Mouse (Mus musculus) limb, embryonic 11.5 days (tissue): ENCODE data around the gene Snx20. TPM values are rescaled to one million over a fixed set of nuclear protein-coding genes. Genes with fewer than 3 reads are reported as not detected.

ENCODE experiments used
- ATAC-seq: fragments of 200-750 bp; cut with Nextera tagmentation; 2 replicates; pipeline ENCODE4 v1.8.0; 2017; ENCODE audit warnings: low read depth; ENCODE audit not compliant: insufficient number of reproducible peaks, low FRiP score, low TSS enrichment
- DNase-seq: peaks from one replicate; pipeline ENCODE4 v3.0.0-alpha.2; 2015; ENCODE audit warnings: low spot score
- H3K27ac ChIP-seq: fragments of 300-500 bp; sonication (generic); replicated peaks from 2 replicates; pipeline ENCODE4 v1.5.1; 2014; ENCODE audit warnings: low read depth, mild to moderate bottlenecking, low read length
- H3K27me3 ChIP-seq: fragments of 300-500 bp; sonication (generic); 2 replicates; pipeline ENCODE4 v1.6.1; 2014; ENCODE audit warnings: mild to moderate bottlenecking, low read length, mixed read lengths; ENCODE audit not compliant: control insufficient read depth, insufficient read depth
- H3K36me3 ChIP-seq: fragments of 300-500 bp; sonication (generic); 2 replicates; pipeline ENCODE4 v1.6.1; 2014; ENCODE audit warnings: mild to moderate bottlenecking, low read length, moderate library complexity, mixed read lengths; ENCODE audit not compliant: control insufficient read depth, insufficient read depth
- H3K4me1 ChIP-seq: fragments of 300-500 bp; sonication (generic); 2 replicates; pipeline ENCODE4 v1.6.1; 2014; ENCODE audit warnings: low read length, mixed read lengths; ENCODE audit not compliant: control insufficient read depth, insufficient read depth
- H3K4me2 ChIP-seq: fragments of 300-500 bp; sonication (generic); 2 replicates; pipeline ENCODE4 v1.6.1; 2014; ENCODE audit warnings: low read depth, mild to moderate bottlenecking, moderate library complexity; ENCODE audit not compliant: severe bottlenecking
- H3K4me3 ChIP-seq: fragments of 300-500 bp; sonication (generic); 2 replicates; pipeline ENCODE4 v1.5.1; 2014; ENCODE audit warnings: low read depth, low read length
- H3K9ac ChIP-seq: fragments of 300-500 bp; sonication (generic); 2 replicates; pipeline ENCODE4 v1.6.1; 2014; ENCODE audit warnings: mild to moderate bottlenecking, low read length
- H3K9me3 ChIP-seq: fragments of 300-500 bp; sonication (generic); 2 replicates; pipeline ENCODE4 v1.6.1; 2016; ENCODE audit warnings: low read length; ENCODE audit not compliant: control insufficient read depth
- WGBS: fragments of 180-500 bp; shearing (Covaris S2); extraction: QIAGEN DNeasy Blood & Tissue Kit; methylation state at CpG from one replicate; pipeline ENCODE4 v1.1.7; 2014; 5-methylcytosine and 5-hydroxymethylcytosine counted together
- polyA plus RNA-seq: library from polyadenylated mRNA; unstranded; fragments of >200 nt; fragmentation: Nextera tagmentation; extraction: Ambion mirVana; gene quantifications from 2 replicates; pipeline ENCODE4 v1.2.1, GENCODE M21; 2014

The Snx20 gene
- polyA plus RNA-seq, 1 experiment from 2014 or later: 1.2 TPM

- Histone ChIP-seq H3K36me3 (no peaks in the 10 kb centered on the region), H3K9me3 (no peaks in the 10 kb centered on the region), H3K4me3 (no peak overlapping the region), H3K4me1 (0 out of 2 replicates have a peak, but pooled peaks cover 4% of the 10 kb centered on the region), H3K9ac (no peak overlapping the region), H3K27ac (no peak overlapping the region), H3K4me2 (no peak overlapping the region), H3K27me3 (peaks cover 7% of the 10 kb centered on the region; the same call in 1 of the 2 replicates)
- ATAC-seq (no peak), DNase-seq (no peak)
These were observed 4.8 kb downstream of the Snx20 start for GRCm38 (mm10) chr8:88631081-88631480.

DNA sequence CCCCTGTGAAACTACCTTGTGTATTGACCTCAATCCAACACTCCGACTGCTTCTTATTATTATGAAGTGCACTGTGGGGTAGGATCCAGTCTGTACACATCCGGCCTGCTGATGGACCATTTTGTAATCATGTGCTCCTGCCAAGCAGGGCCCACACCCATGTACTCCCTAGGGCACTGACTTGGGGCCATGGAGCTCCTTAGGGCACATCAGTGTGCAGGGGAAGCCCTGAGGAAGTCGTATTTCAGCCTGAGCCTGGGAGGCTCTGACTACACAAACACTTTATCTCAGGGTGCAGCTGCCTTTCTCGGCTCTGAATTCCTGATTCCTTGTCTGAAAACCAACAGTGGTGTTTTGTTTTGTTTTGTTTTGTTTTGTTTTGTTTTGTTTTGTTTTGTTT lies 5.7 kb downstream of the Snx20 start:
- H3K27me3 ChIP-seq: peaks cover 13% of the 10 kb centered on the region; the same call in 1 of the 2 replicates
- 81% methylated on average over 4 of the region's 4 CpGs for WGBS
- ATAC-seq: no peak

DNA sequence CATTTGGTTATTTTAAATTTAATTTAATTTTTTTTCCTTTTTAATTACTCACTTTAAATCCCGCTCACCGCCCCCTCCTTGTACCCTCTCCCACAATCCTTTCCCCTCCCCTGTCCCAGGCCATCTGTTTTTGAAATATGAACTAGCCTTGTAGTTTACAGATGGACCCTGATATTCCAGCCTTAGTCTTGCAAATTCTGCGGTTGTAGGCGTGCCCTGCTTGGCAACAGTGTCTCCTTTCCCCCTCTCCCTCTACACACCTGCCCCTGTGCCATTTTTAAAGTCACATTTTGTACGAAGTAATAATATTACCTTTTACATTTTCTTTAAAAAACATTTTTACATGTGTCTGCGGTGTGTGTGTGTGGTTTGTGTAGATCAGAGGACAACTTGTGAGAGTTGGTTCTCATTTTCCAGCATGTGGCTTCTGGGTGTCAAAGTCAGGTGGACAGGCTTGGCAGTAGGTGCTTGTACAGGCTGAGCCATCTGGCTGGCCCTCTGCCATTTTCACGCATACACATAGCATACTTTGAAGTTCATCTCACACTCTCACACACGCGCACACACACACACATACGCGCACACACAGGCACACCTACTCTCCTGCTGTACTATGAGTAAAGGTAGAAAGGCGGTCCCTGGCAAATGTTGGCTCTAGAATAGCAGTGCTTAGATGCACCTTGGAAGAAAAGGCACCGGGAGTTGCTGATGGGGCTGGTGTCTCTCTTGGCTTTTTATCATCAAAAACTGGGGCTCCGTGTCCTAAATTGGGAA lies 7.7 kb downstream of the Snx20 start:
- H3K36me3 ChIP-seq: no peaks in the 10 kb centered on the region
- H3K27ac ChIP-seq: no peak overlapping the region
- 62% methylated on average over 14 of the region's 14 CpGs for WGBS
- ATAC-seq (peak; percentile 25; the same call in 1 of the 2 replicates), DNase-seq (no peak)
- H3K4me3 ChIP-seq: peak overlapping the region; percentile 56
- peaks cover 13% of the 10 kb centered on the region; the same call in 1 of the 2 replicates for H3K27me3 ChIP-seq
- no peaks in the 10 kb centered on the region for H3K9me3 ChIP-seq
- H3K4me1 ChIP-seq: 0 out of 2 replicates have a peak, but pooled peaks cover 4% of the 10 kb centered on the region
- H3K4me2 ChIP-seq: peak overlapping the region; percentile 96
- H3K9ac ChIP-seq: peak overlapping the region; percentile 76

More for the DNA sequence above, 5.7 kb downstream of the Snx20 start:
- Histone ChIP-seq H3K9ac (no peak overlapping the region), H3K4me1 (0 out of 2 replicates have a peak, but pooled peaks cover 4% of the 10 kb centered on the region), H3K9me3 (no peaks in the 10 kb centered on the region), H3K4me2 (no peak overlapping the region), H3K36me3 (no peaks in the 10 kb centered on the region), H3K4me3 (no peak overlapping the region), H3K27ac (no peak overlapping the region)
- no peak for DNase-seq

DNA sequence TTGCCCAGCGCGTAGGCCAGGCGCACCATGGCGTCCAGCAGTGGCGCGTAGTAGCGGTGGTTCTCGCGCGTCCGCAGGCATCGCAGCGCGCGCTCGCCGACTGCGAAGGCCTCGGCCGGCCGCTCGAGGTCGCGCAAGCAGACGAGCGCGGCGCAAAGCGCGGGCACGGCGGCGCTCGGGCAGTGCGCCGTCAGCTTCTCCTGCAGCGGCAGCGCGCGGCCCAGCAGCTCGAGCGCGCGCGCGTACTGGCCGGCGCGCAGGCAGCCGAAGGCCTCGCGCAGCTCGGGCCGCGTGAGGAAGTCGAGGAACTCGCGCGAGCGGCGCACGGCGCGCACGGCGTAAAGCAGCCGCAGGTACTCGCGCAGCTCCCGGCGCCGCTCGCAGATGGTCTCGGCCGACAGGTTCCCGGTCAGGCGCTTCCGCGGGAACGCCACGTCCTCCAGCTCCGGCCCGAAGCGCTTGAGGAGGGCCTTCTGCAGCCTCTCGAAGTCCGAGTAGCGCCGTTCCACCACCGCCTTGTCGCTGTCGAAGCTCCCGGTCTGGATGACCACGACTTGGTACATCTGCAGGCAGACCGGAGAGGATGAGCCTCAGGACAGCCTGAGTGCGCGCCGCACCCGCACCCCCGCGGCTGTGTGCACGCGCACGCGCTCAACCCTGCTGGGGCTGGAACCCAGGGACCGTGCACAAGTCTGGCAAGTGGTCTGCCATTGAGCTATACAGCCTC lies 8.5 kb downstream of the Snx20 start:
- no peak overlapping the region for H3K27ac ChIP-seq
- H3K9me3 ChIP-seq: no peaks in the 10 kb centered on the region
- peak overlapping the region; percentile 96 for H3K4me2 ChIP-seq
- ATAC-seq: peak; percentile 49
- 0 out of 2 replicates have a peak, but pooled peaks cover 4% of the 10 kb centered on the region for H3K4me1 ChIP-seq
- peak; percentile 80 for DNase-seq
- H3K4me3 ChIP-seq: peak overlapping the region; percentile 56
- H3K36me3 ChIP-seq: no peaks in the 10 kb centered on the region
- peaks cover 13% of the 10 kb centered on the region; the same call in 1 of the 2 replicates for H3K27me3 ChIP-seq
- H3K9ac ChIP-seq: peak overlapping the region; percentile 76
- WGBS: under 1% methylated on average over 100 of the region's 105 CpGs

GRCm38 (mm10) chr8:88626940-88627264 lies 9.0 kb downstream of the Snx20 start:
- Histone ChIP-seq H3K4me1 (0 out of 2 replicates have a peak, but pooled peaks cover 4% of the 10 kb centered on the region), H3K9me3 (no peaks in the 10 kb centered on the region), H3K9ac (peak overlapping the region; percentile 76), H3K27ac (no peak overlapping the region), H3K36me3 (no peaks in the 10 kb centered on the region), H3K27me3 (peaks cover 13% of the 10 kb centered on the region; the same call in 1 of the 2 replicates), H3K4me2 (peak overlapping the region; percentile 96), H3K4me3 (peak overlapping the region; percentile 56)
- 14% methylated on average over 19 of the region's 19 CpGs for WGBS
- DNase-seq (no peak), ATAC-seq (peak; percentile 14; the same call in 1 of the 2 replicates)

DNA sequence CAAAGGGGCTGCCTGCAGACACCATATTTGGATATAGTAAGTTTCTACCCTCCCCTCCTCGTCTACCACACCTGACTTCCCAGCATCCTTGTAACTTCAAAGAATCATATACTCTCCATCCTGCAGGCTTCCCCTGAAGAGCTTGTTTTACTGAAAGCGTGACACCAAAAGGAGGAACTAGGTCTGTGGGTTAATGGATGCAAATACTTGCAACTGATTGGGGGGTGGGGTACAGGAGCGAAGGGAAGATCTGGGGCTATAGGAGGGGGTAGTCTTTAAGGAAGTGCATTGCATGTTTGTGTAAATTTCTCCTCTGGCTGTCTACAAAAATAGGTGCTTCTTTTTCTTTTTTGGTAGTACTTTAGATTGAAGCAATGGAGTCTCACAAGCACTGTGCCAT lies 9.5 kb downstream of the Snx20 start:
- no peaks in the 10 kb centered on the region for H3K36me3 ChIP-seq
- no peak for ATAC-seq
- no peak for DNase-seq
- 0 out of 2 replicates have a peak, but pooled peaks cover 4% of the 10 kb centered on the region for H3K4me1 ChIP-seq
- H3K4me2 ChIP-seq: no peak overlapping the region
- no peak overlapping the region for H3K4me3 ChIP-seq
- H3K27ac ChIP-seq: no peak overlapping the region
- H3K9ac ChIP-seq: no peak overlapping the region
- no peaks in the 10 kb centered on the region for H3K9me3 ChIP-seq
- peaks cover 13% of the 10 kb centered on the region; the same call in 1 of the 2 replicates for H3K27me3 ChIP-seq
- WGBS: 55% methylated on average over 3 of the region's 3 CpGs

DNA sequence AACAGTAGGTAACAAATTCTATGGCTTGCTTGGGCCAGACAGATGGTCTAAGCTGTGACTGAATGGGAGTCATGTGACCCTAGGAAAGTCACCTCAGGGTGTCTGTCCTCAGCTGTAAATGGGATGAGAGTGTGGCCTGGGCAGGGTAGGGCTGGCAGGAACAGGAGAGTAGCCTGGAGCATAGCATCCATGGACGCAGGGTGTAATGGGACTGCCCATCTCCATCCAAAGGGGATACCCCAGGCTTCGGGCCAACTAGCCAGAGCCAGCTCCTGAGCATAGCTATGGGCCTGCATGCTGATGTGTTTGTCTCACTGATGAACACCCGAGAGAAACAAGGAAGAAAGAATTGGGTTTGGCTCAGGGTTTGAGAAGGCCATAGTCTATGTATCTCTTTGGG lies 11.7 kb downstream of the Snx20 start:
- H3K36me3 ChIP-seq: no peaks in the 10 kb centered on the region
- H3K27ac ChIP-seq: no peak overlapping the region
- peaks cover 13% of the 10 kb centered on the region; the same call in 1 of the 2 replicates for H3K27me3 ChIP-seq
- no peak overlapping the region for H3K9ac ChIP-seq
- H3K4me2 ChIP-seq: no peak overlapping the region
- no peak for DNase-seq
- WGBS: 91% methylated on average over 3 of the region's 3 CpGs
- no peak for ATAC-seq
- H3K4me3 ChIP-seq: no peak overlapping the region
- H3K9me3 ChIP-seq: no peaks in the 10 kb centered on the region
- 0 out of 2 replicates have a peak, but pooled peaks cover 4% of the 10 kb centered on the region for H3K4me1 ChIP-seq

DNA sequence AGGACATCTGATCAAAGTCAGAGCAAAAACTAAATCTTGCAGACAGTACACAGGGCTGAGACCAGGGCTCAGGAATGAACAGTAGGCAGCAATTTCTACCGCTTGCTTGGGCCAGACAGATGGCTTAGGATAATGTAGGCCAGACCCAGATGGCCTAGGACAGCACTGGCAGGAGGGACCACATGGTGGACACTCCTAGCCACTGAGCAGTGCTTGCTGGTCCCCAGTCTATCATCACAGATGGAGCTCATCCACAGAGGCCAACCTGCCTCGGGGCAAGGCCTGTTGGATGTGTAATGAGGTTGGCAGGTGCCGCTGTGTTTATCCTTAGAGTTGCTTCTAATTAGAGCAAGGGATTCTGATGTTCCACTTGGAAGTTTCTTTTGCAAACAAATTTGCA lies 12.6 kb downstream of the Snx20 start:
- Histone ChIP-seq H3K9me3 (no peaks in the 10 kb centered on the region), H3K4me1 (0 out of 2 replicates have a peak, but pooled peaks cover 2% of the 10 kb centered on the region), H3K4me2 (no peak overlapping the region), H3K27me3 (peaks cover 11% of the 10 kb centered on the region; the same call in 1 of the 2 replicates), H3K36me3 (no peaks in the 10 kb centered on the region), H3K27ac (no peak overlapping the region), H3K4me3 (no peak overlapping the region), H3K9ac (no peak overlapping the region)
- DNase-seq (no peak), ATAC-seq (no peak)
- WGBS: 75% methylated on average over 3 of the region's 3 CpGs
